Mouse (Mus musculus) heart, adult 8-10 months (tissue): ENCODE data around the gene Oas1a. TPM values are rescaled to one million over a fixed set of nuclear protein-coding genes. Genes with fewer than 3 reads are reported as not detected.

Experiments used
- microRNA-seq: library from miRNA; unstranded; fragments of <30 nt; microRNA quantifications from one replicate; pipeline ENCODE4 v1.2.0, GENCODE M21; 2022
- total RNA-seq, 4 experiments: library from RNA; stranded (reverse); gene quantifications; 2 replicates each; pipeline ENCODE4 v1.2.4; 2022

Gene Oas1a
- total RNA-seq, 4 experiments from 2014 or later, result 0.24 to 0.46 (median 0.34) TPM

Small RNA genes within 50 kb of the gene (microRNA-seq; reads per million reads assigned to microRNA genes)
- gene Gm22907, result not detected

Other genes starting within 250 kb of the Oas1a start
- 1 to 10 TPM; 1.7 to 2.0 (median 1.9) TPM for gene Dtx1, start 195.6 kb downstream of the Oas1a start, total RNA-seq
- gene Oas2, start 157.7 kb downstream of the Oas1a start, total RNA-seq, result 1 to 10 TPM in 1 of 4 experiments, under 1 TPM in 3; 0.62 to 1.0 (median 0.83) TPM
- gene Oas3, start 129.9 kb downstream of the Oas1a start, total RNA-seq, result under 1 TPM in 2 of 4 experiments, not detected in 2; 0.16 to 0.26 TPM
- not detected for gene Oas1e, start 112.0 kb downstream of the Oas1a start, total RNA-seq
- under 1 TPM; 0.22 to 0.52 (median 0.30) TPM for gene Oas1c, start 95.0 kb downstream of the Oas1a start, total RNA-seq
- gene Oas1f, start 60.2 kb downstream of the Oas1a start, total RNA-seq, result not detected
- not detected for gene Oas1h, start 46.1 kb downstream of the Oas1a start, total RNA-seq
- under 1 TPM in 1 of 4 experiments, not detected in 3; 0.43 TPM for gene Oas1g, start 19.9 kb downstream of the Oas1a start, total RNA-seq
- gene Oas1d, start 7.0 kb upstream of the Oas1a start, total RNA-seq, result not detected
- under 1 TPM in 2 of 4 experiments, not detected in 2; 0.06 to 0.12 TPM for gene Rph3a, start 102.6 kb upstream of the Oas1a start, total RNA-seq